Mouse (Mus musculus): ENCODE results near the gene Utp20. TPM values are rescaled to one million over a fixed set of nuclear protein-coding genes. Genes with fewer than 3 reads are reported as not detected.

Gene Utp20
- polyA plus RNA-seq, 2 experiments from 2014 or later: 15.7 to 23.6 TPM

DNA sequence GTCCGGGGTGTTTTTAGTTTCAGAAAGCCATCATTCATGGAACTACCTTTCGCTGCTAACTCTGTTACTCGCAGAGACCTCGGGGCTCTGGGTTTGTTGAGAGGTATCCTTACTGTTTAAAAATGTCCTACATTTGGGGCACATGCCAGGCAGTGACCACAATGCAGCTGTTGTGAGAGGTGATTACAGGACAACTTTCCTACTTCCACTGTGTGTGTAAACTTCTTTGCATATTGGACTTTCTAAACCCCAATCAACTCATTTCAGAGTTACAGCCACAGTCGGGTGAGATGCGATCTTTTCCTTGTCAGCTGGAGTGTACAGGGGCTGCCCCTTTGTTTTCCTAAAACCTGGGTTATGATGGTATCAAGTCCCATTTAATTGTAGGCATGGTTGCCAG is 111.0 kb downstream of the Utp20 start:
- no peak for ATAC-seq

DNA sequence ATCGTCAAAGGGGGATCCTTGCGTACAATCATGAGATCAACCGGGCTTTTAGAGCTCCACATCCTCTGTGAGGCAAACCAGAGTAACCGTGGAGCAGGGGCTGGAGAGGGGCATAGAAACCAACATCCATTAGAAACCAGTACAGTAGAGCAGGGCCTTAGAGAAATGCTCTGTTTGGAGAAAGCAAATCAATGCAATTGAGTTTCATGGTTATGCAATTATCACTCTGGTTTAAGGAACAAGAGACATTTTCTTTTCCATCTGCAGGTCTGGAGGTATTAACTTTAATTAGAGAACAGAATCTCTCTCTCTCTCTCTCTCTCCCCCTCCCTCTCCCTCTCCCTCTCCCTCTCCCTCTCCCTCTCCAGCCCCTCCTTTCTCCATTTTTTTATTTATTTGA is 111.9 kb downstream of the Utp20 start:
- no peak for ATAC-seq

DNA sequence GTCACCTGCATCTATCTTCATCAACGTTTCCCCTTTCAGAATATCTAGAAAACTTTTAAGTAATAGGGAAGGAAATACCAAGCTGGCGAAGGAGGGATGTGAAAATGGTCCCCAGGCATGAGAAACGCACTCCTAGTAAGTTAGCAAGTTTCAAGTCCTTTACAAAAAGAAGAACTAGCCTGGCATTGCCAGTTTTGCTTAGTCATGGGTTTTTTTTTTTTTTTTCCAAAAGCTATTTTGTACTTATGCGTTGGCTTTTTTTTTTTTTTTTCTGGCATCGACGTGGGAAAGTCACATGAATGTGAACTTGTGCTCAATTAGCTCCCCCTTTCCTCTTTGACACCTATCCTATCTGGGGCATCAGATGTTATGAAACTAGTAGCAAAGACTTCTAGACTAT is 114.2 kb downstream of the Utp20 start:
- ATAC-seq: no peak

DNA sequence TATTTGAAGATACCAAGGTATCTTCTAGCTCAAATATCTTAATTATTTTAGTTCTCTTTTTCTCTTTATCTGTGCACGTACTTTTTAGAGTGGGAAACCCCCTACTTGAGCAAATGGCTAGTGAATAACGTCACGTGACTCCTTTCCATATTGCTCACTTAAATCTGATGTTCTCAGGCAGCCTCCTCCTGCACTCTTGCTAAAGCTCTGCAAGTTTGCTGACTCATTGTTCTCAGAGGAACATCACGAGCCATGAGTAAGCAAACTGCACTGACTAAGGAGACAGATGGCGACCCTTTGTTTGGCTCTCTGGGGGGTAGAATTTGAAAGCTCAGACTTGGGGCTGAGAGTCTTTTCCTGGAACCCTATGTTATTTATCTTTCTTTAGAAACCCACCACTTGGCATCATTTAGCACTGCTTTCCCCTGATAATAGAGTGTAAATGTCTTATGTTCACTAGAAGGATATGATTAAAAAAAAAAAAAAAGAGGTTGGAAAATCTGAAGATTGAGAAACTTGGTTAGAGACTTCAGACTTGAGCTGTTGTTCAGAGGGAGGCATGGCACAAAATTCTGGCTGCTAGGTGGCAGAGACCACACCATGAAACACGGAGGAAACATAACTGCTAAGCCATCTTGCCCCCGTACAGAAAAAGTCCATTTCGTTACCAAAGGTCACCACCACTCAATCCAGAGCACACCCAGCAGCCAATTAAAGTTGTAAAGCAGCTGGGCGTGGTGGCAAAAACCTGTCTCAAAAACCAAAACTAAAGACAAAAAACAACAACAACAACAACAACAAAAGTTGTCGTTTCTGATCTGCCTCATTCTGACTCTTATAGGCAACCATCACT is 117.7 kb downstream of the Utp20 start:
- peak; percentile 70 for ATAC-seq

DNA sequence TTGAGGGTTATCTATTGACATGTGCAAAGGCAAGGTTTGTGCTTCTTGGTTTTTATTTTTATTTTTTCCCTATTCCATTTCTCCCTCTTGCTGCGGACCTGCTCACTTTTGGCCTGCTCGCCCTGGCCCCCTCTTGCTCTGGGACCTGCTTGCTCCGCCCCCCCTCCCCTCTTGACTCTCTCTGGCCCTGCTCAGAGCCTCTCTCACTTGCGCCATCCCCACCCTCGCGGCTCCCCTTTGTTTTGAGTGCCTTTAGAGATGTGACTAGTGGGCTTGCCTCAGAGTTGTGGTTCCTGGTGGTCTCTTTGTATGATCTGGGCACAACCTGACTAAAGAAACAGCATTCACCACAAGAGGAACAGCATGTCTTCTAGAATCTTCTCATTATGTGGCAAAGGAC is 125.7 kb downstream of the Utp20 start:
- no peak for ATAC-seq

Other genes starting within 250 kb of the Utp20 start
- gene Mybpc1, start 221.7 kb downstream of the Utp20 start, polyA plus RNA-seq (2017; shearing (Covaris generic)): not detected
- gene Spic, start 141.8 kb downstream of the Utp20 start, polyA plus RNA-seq (2017; shearing (Covaris generic)): 1 to 10 TPM in 1 of 2 experiments, under 1 TPM in 1; 0.83 to 1.8 TPM
- gene Arl1, start 95.9 kb downstream of the Utp20 start, polyA plus RNA-seq (2017; shearing (Covaris generic)): 10 to 100 TPM; 50.0 to 54.4 TPM
- gene Slc5a8, start 59.2 kb upstream of the Utp20 start, polyA plus RNA-seq (2017; shearing (Covaris generic)): under 1 TPM in 1 of 2 experiments, not detected in 1; 0.26 TPM